Mouse (Mus musculus): ENCODE results near the gene Dph2. TPM values are rescaled to one million over a fixed set of nuclear protein-coding genes. Genes with fewer than 3 reads are reported as not detected.

Gene Dph2
- polyA plus RNA-seq, 1 experiment from 2014 or later: 19.2 TPM

- no peak for ATAC-seq (ENCODE audit: insufficient number of reproducible peaks, insufficient read depth, low FRiP score, low TSS enrichment, low read depth)
- peaks cover 9% of the 10 kb centered on the region; the same call in 1 of the 2 replicates for H3K36me3 ChIP-seq
- no peak overlapping the region for H3K27ac ChIP-seq
- H3K4me1 ChIP-seq: 0 out of 2 replicates have a peak, but pooled peaks cover 2% of the 10 kb centered on the region
- H3K4me3 ChIP-seq: no peak overlapping the region
- H3K4me2 ChIP-seq: no peak overlapping the region
- no peak overlapping the region for H3K9ac ChIP-seq
- H3K9me3 ChIP-seq: no peaks in the 10 kb centered on the region
- H3K27me3 ChIP-seq: no peaks in the 10 kb centered on the region
- 72% methylated on average over 7 of the region's 7 CpGs for WGBS
Observed at GRCm38 (mm10) chr4:117850176-117850575, 41.7 kb downstream of the Dph2 start.

GRCm38 (mm10) chr4:117849506-117849905 lies 42.3 kb downstream of the Dph2 start:
- Histone ChIP-seq H3K27me3 (no peaks in the 10 kb centered on the region), H3K4me2 (no peak overlapping the region), H3K9ac (no peak overlapping the region), H3K4me3 (no peak overlapping the region), H3K27ac (no peak overlapping the region), H3K9me3 (no peaks in the 10 kb centered on the region), H3K4me1 (no peaks in the 10 kb centered on the region), H3K36me3 (peaks cover 9% of the 10 kb centered on the region; the same call in 1 of the 2 replicates)
- WGBS: 41% methylated on average over 5 of the region's 5 CpGs
- ATAC-seq (ENCODE audit: insufficient number of reproducible peaks, insufficient read depth, low FRiP score, low TSS enrichment, low read depth): no peak

GRCm38 (mm10) chr4:117849063-117849462 lies 42.8 kb downstream of the Dph2 start:
- 70% methylated on average over 17 of the region's 17 CpGs for WGBS
- Histone ChIP-seq H3K27me3 (no peaks in the 10 kb centered on the region), H3K4me2 (no peak overlapping the region), H3K27ac (no peak overlapping the region), H3K4me3 (no peak overlapping the region), H3K36me3 (peaks cover 11% of the 10 kb centered on the region; the same call in 1 of the 2 replicates), H3K9ac (no peak overlapping the region), H3K9me3 (no peaks in the 10 kb centered on the region), H3K4me1 (no peaks in the 10 kb centered on the region)
- no peak for ATAC-seq (ENCODE audit: insufficient number of reproducible peaks, insufficient read depth, low FRiP score, low TSS enrichment, low read depth)

GRCm38 (mm10) chr4:117847011-117847410 lies 44.8 kb downstream of the Dph2 start:
- Histone ChIP-seq H3K27ac (no peak overlapping the region), H3K4me2 (no peak overlapping the region)

GRCm38 (mm10) chr4:117846261-117846660 lies 45.6 kb downstream of the Dph2 start:
- Histone ChIP-seq H3K9me3 (no peaks in the 10 kb centered on the region), H3K27me3 (no peaks in the 10 kb centered on the region), H3K4me3 (no peak overlapping the region), H3K36me3 (peaks cover 22% of the 10 kb centered on the region; the same call in 1 of the 2 replicates), H3K9ac (no peak overlapping the region), H3K4me2 (no peak overlapping the region), H3K27ac (no peak overlapping the region), H3K4me1 (no peaks in the 10 kb centered on the region)
- no peak for ATAC-seq (ENCODE audit: insufficient number of reproducible peaks, insufficient read depth, low FRiP score, low TSS enrichment, low read depth)
- 92% methylated on average over 4 of the region's 4 CpGs for WGBS

More at GRCm38 (mm10) chr4:117847011-117847410, 44.8 kb downstream of the Dph2 start:
- H3K36me3 ChIP-seq: peaks cover 22% of the 10 kb centered on the region; the same call in 1 of the 2 replicates
- WGBS: 53% methylated on average over 2 of the region's 2 CpGs
- H3K4me1 ChIP-seq: no peaks in the 10 kb centered on the region
- ATAC-seq (ENCODE audit: insufficient number of reproducible peaks, insufficient read depth, low FRiP score, low TSS enrichment, low read depth): no peak
- no peak overlapping the region for H3K9ac ChIP-seq
- H3K9me3 ChIP-seq: no peaks in the 10 kb centered on the region
- H3K4me3 ChIP-seq: no peak overlapping the region
- no peaks in the 10 kb centered on the region for H3K27me3 ChIP-seq

GRCm38 (mm10) chr4:117845316-117845715 lies 46.5 kb downstream of the Dph2 start:
- H3K9ac ChIP-seq: no peak overlapping the region
- no peak overlapping the region for H3K27ac ChIP-seq
- H3K27me3 ChIP-seq: no peaks in the 10 kb centered on the region
- H3K4me2 ChIP-seq: no peak overlapping the region
- ATAC-seq (ENCODE audit: insufficient number of reproducible peaks, insufficient read depth, low FRiP score, low TSS enrichment, low read depth): no peak
- H3K9me3 ChIP-seq: no peaks in the 10 kb centered on the region
- 83% methylated on average over 11 of the region's 11 CpGs for WGBS
- no peak overlapping the region for H3K4me3 ChIP-seq
- peaks cover 22% of the 10 kb centered on the region; the same call in 1 of the 2 replicates for H3K36me3 ChIP-seq
- no peaks in the 10 kb centered on the region for H3K4me1 ChIP-seq

- ATAC-seq (ENCODE audit: insufficient number of reproducible peaks, insufficient read depth, low FRiP score, low TSS enrichment, low read depth): no peak
- H3K9me3 ChIP-seq: no peaks in the 10 kb centered on the region
- H3K36me3 ChIP-seq: peaks cover 22% of the 10 kb centered on the region; the same call in 1 of the 2 replicates
- no peaks in the 10 kb centered on the region for H3K27me3 ChIP-seq
- H3K4me3 ChIP-seq: no peak overlapping the region
- H3K4me2 ChIP-seq: no peak overlapping the region
- H3K9ac ChIP-seq: no peak overlapping the region
- 85% methylated on average over 5 of the region's 5 CpGs for WGBS
- H3K27ac ChIP-seq: no peak overlapping the region
- no peaks in the 10 kb centered on the region for H3K4me1 ChIP-seq
Observed at GRCm38 (mm10) chr4:117844467-117844866, 47.4 kb downstream of the Dph2 start.

GRCm38 (mm10) chr4:117843101-117843500 lies 48.7 kb downstream of the Dph2 start:
- 86% methylated on average over 5 of the region's 5 CpGs for WGBS
- no peak for ATAC-seq (ENCODE audit: insufficient number of reproducible peaks, insufficient read depth, low FRiP score, low TSS enrichment, low read depth)
- Histone ChIP-seq H3K4me2 (no peak overlapping the region), H3K27ac (no peak overlapping the region), H3K36me3 (peaks cover 22% of the 10 kb centered on the region; the same call in 1 of the 2 replicates), H3K9ac (no peak overlapping the region), H3K9me3 (no peaks in the 10 kb centered on the region), H3K4me1 (no peaks in the 10 kb centered on the region), H3K27me3 (no peaks in the 10 kb centered on the region), H3K4me3 (no peak overlapping the region)

- H3K4me1 ChIP-seq: peaks cover 11% of the 10 kb centered on the region
- H3K27me3 ChIP-seq: no peaks in the 10 kb centered on the region
- no peak overlapping the region for H3K9ac ChIP-seq
- 72% methylated on average over 3 of the region's 3 CpGs for WGBS
- H3K4me3 ChIP-seq: no peak overlapping the region
- no peak overlapping the region for H3K4me2 ChIP-seq
- no peak for ATAC-seq (ENCODE audit: insufficient number of reproducible peaks, insufficient read depth, low FRiP score, low TSS enrichment, low read depth)
- no peaks in the 10 kb centered on the region for H3K9me3 ChIP-seq
- no peak overlapping the region for H3K27ac ChIP-seq
- peaks cover 22% of the 10 kb centered on the region; the same call in 1 of the 2 replicates for H3K36me3 ChIP-seq
Observed at GRCm38 (mm10) chr4:117841566-117841965, 50.3 kb downstream of the Dph2 start.

- no peaks in the 10 kb centered on the region for H3K27me3 ChIP-seq
- WGBS: 91% methylated on average over 5 of the region's 5 CpGs
- H3K36me3 ChIP-seq: peaks cover 20% of the 10 kb centered on the region; the same call in 1 of the 2 replicates
- peaks cover 11% of the 10 kb centered on the region for H3K4me1 ChIP-seq
- H3K9ac ChIP-seq: no peak overlapping the region
- no peaks in the 10 kb centered on the region for H3K9me3 ChIP-seq
- H3K27ac ChIP-seq: no peak overlapping the region
- ATAC-seq (ENCODE audit: insufficient number of reproducible peaks, insufficient read depth, low FRiP score, low TSS enrichment, low read depth): no peak
- H3K4me2 ChIP-seq: no peak overlapping the region
- no peak overlapping the region for H3K4me3 ChIP-seq
Observed at GRCm38 (mm10) chr4:117840821-117841220, 51.0 kb downstream of the Dph2 start.

- Histone ChIP-seq H3K4me3 (no peak overlapping the region), H3K36me3 (0 out of 2 replicates have a peak, but pooled peaks cover 14% of the 10 kb centered on the region), H3K27me3 (no peaks in the 10 kb centered on the region), H3K27ac (no peak overlapping the region), H3K4me1 (peaks cover 16% of the 10 kb centered on the region), H3K9me3 (no peaks in the 10 kb centered on the region), H3K4me2 (no peak overlapping the region), H3K9ac (no peak overlapping the region)
- WGBS: 78% methylated on average over 6 of the region's 6 CpGs
- no peak for ATAC-seq (ENCODE audit: insufficient number of reproducible peaks, insufficient read depth, low FRiP score, low TSS enrichment, low read depth)
Observed at GRCm38 (mm10) chr4:117839366-117839765, 52.5 kb downstream of the Dph2 start.
